Mouse (Mus musculus): ENCODE data around the gene Sigmar1. TPM values are rescaled to one million over a fixed set of nuclear protein-coding genes. Genes with fewer than 3 reads are reported as not detected.

The Sigmar1 gene
- total RNA-seq, 2 experiments from 2014 or later, result 41.0 to 49.1 TPM

DNA sequence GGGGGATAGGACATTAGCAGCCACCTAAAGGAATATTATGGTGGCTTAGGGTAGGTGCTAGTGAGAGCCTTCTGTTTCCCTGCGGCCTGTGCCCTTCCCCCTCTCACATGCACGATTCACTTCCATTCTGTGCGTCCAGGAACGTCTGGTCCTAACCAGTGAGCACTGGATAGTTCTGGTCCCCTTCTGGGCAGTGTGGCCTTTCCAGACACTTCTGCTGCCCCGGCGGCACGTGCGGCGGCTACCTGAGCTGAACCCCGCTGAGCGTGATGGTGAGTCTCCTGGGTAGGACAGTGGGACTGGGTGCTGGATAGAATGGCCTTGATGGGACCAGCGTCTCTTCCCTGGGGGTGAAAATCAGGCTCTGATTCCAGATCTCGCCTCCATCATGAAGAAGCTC lies 1.4 kb upstream of the Sigmar1 start:
- DNase-seq (ENCODE audit: low spot score in 2 of 2), result no peak

DNA sequence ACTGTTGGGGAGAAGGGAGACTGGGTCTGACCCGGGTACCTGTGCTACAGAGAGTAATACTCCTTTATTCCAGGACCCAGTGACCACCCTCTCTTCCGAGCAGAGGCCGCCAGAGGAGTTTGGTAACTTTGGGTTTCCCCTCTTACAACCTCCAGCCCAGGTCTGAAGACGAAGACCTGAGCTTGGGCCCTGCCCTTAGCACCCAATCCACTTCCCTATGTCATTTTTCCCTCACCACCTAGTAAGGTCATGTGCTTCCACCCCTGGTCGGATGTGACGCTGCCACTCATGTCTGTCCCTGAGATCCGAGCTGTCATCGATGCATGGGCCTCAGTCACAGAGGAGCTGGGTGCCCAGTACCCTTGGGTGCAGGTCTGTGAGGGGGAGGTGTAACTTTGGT lies 483 bp upstream of the Sigmar1 start:
- DNase-seq (ENCODE audit: low spot score in 2 of 2), result no peak

GRCm38 (mm10) chr4:41754797-41755337 lies 1.1 kb downstream of the Sigmar1 start, which contains the start of gene Galt:
Gene Galt (plus strand): TSS chr4:41755228.
- no peak for DNase-seq (ENCODE audit: low spot score in 2 of 2)

GRCm38 (mm10) chr4:41745021-41745420 lies 10.9 kb downstream of the Sigmar1 start:
- DNase-seq (ENCODE audit: low spot score in 2 of 2), result no peak

DNA sequence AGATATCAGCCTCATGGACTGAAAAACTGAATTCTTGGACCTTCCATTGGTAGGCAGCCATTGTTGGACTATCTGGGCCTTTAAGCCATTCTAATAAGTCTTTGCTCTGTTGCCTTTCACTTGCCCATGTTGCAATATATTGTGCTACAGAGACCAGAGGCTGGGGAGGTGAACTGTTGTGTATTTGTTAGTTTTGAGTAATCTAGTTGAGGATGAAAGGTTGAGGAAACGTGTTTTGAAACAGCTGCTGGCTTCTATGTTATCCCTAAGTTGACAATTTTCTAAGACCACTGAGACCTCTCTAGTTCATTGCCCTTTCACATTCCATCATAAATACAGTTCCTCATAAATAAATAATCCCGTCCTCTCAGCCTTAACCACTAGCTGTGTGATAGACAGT lies 11.8 kb downstream of the Sigmar1 start:
- no peak for DNase-seq (ENCODE audit: low spot score in 2 of 2)

GRCm38 (mm10) chr4:41741158-41741560 lies 14.8 kb downstream of the Sigmar1 start:
- peak; percentile 86 to 92 for DNase-seq (ENCODE audit: low spot score in 2 of 2)

DNA sequence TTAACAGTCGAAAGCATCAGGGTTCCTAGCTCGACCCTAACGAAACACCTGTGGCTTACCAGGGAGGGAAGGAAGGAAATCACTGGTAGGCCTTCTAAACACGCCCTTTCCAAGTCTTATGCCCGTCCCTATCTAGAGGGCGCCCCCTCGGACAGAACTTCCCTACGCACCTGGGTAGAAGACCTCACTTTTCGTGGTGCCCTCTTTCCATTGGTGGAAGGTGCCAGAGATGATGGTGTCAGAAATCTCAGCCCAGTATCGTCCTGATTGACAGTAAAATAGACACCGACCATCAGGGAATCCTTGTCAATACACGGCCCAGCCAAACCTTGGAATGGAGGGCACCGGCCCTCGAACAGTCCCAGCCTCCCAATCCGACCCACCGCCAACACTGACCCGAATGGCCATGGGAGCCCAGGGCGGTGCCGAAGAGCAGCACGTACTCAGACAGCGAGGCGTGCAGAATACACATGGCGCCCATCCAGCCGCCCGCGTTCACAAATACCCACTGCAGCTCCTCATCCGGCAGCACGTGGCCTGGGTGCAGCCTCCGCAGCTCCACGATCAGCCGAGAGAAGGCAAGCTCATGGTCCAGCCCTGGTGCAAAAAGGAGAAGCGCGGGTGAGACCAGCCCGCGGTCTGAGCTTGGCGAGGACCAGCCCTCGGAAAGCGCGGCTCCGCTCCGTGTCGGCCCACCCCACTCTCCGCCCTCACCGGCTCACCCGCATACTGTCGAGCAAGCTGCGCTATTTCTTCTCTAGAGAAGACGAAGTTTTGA lies 15.4 kb downstream of the Sigmar1 start:
- peak in 1 of 2 experiments; percentile 72 for DNase-seq (ENCODE audit: low spot score in 2 of 2)

DNA sequence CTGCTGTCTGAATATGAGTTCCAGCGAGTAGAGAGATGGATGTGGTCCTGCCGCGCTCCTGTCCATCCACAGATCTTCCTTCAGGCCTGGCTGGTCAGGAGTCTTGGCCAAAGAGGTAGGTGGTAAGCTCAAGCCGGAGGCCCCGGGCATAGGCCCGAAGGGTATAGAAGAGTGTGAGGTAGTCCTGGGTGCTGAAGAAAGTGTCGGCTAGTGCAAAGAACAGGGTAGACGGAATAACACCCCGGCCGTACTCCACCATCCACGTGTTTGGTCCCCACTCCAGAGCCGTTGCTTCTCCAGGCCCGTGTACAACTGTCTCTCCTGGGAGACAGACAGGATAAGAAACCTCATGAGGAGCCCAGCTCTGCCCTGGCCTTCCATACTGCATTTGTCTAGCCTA lies 16.7 kb downstream of the Sigmar1 start:
- DNase-seq (ENCODE audit: low spot score in 2 of 2), result peak in 1 of 2 experiments; percentile 13

- DNase-seq (ENCODE audit: low spot score in 2 of 2), result peak in 1 of 2 experiments; percentile 9
These were observed 17.7 kb downstream of the Sigmar1 start for GRCm38 (mm10) chr4:41738256-41738603.

DNA sequence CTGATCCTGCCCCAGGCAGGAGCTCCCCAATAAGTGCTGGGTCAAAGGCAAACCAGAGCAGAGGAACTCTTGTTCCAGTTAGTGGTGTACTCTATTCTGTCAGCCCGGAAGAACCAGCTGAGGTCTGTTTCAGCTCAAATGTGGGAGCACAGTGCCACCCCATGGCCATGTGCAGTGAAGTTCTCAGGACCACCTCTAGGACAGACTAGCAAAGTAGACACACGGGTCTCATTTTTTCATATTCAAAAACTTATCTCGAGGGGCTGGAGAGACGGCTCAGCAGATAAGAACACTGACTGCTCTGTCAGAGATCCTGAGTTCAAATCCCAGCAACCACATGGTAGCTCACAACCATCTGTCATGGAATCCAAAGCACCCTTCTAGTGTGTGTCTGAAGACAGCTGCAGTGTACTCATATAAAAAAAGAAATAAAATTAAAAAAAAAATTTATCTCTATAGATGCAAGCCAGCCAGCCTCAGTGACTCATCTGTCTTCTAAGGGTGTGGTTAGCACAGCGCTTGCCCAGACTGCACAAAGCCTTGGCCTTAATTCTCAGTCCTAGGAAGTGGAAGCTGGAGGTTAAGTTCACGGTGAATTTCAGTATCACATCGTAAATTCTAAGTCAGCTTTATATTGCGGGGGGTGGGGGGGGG lies 18.2 kb downstream of the Sigmar1 start:
- peak; percentile 79 to 87 for DNase-seq (ENCODE audit: low spot score in 2 of 2)

DNA sequence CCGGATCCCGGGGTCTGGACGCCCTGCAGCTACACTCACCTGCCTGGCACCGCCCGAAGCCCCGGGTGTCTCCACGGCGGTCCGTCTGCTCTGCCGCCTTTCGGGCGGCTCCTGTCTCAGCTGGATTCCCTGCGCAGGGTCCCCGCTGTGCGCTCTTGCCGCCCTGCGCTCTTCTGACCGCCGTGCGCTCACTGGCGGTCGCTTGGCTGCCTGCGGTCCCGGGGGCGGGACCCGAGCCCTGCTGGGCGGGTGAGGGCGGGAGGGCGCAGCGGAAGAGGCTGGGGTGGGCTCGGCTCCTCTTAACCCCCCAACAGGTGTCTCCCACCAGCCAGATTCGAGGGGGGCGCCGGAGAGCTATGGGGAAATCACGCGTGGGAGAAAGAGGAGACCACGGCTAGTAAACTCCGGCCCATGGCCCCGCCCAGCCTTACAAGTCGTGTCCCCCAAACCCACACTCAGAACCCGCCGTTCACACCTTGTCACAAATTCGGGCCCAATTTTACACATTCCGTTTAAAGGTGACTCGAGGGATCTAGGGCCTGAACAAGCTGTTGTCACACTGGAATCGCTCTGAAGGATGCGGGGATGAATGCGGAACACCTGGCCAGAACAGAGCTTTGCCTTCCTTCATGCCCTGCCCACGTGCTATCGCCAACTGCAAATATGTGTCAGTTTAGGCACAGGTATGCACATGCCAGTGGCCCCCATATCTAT lies 24.7 kb downstream of the Sigmar1 start, which contains the start of gene Arid3c:
TSS of gene Arid3c (minus strand) at position 91 of the 714 bp plus-strand sequence.
- DNase-seq (ENCODE audit: low spot score in 2 of 2), result peak in 1 of 2 experiments; percentile 11

GRCm38 (mm10) chr4:41726826-41727621 lies 28.9 kb downstream of the Sigmar1 start:
- DNase-seq (ENCODE audit: low spot score in 2 of 2), result no peak

GRCm38 (mm10) chr4:41722918-41723351 lies 33.0 kb downstream of the Sigmar1 start, which contains the start of gene Dctn3:
Gene Dctn3 (minus strand): TSS chr4:41723170.
- peak; percentile 81 to 82 for DNase-seq (ENCODE audit: low spot score in 2 of 2)

DNA sequence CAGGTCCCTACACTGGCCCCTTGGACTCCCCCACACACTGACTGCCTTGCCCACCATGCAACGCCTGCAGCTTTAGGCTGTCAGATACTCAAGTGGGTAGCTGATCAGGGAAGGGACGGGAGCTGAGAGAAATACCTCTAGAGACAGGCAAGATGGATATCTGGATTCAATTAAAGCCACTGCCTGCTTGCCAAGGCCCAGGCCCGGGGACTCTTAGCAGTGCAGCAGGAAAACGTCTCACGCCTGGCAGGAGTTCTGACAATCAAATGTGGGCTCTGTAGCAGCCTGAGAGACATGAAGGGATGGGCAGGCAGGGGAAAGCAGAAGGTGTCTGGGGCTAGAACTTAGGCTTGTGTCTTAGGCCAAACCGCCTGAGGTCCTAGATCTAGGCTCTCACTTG lies 39.1 kb downstream of the Sigmar1 start:
- no peak for DNase-seq (ENCODE audit: low spot score in 2 of 2)

- peak in 1 of 2 experiments; percentile 72 for DNase-seq (ENCODE audit: low spot score in 2 of 2)
These were observed 40.4 kb downstream of the Sigmar1 start for GRCm38 (mm10) chr4:41715596-41715995.

DNA sequence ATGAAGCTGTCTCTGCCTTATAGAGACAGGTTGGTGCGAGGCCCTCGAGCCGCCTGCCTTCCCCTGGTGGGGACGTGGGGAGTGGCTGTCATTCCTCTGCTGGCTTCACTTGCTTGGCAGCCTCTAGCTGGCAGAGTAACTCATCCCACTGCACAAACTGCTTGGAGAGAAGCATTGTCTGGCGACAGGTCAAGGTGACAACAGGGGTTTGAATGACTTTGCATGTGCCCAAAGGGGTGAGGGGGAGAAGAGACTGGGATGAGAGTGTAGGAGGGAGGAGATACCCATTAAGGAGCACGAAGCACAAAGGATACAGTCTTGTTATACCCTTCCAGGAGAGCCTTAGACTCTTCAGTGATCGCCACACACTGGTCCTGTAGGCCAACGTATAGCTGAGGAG lies 40.9 kb downstream of the Sigmar1 start:
- DNase-seq (ENCODE audit: low spot score in 2 of 2), result no peak

DNA sequence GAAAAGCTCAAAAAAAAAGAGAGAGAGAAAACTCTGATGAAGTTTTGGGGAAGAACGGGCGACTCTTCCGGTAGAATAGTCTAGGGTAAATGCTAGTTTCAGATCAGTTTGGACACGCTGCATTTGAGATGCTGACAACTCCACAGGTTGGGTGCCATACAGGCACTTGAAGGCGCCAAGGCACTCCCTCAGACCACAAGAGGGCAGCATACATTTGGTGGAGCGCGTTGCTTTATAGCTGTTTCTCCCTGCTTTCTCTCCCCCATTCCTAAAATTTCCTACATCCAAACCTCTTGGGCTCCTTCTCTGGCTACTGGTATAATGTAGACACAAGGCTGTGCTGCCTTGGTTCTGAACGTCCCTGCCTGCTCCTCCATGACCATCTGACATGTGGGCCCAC lies 41.7 kb downstream of the Sigmar1 start:
- peak; percentile 72 to 75 for DNase-seq (ENCODE audit: low spot score in 2 of 2)

GRCm38 (mm10) chr4:41713197-41714067 lies 42.5 kb downstream of the Sigmar1 start, which contains the start of gene Rpp25l:
Gene Rpp25l (minus strand): TSS chr4:41713534.
- DNase-seq (ENCODE audit: low spot score in 2 of 2), result peak; percentile 80 to 87

- no peak for DNase-seq (ENCODE audit: low spot score in 2 of 2)
These were observed 43.3 kb downstream of the Sigmar1 start for GRCm38 (mm10) chr4:41712421-41713196.

Data from layer of hippocampus, postnatal 10 days (tissue).